Mouse (Mus musculus) neural tube, embryonic 14.5 days (tissue): Measurements from ENCODE around the gene BC005537. TPM values are rescaled to one million over a fixed set of nuclear protein-coding genes. Genes with fewer than 3 reads are reported as not detected.

Experiments
- ATAC-seq: fragments of 200-750 bp; cut with Nextera tagmentation; 2 replicates; pipeline ENCODE4 v1.8.0; 2017; ENCODE audit warnings: low read depth, mild to moderate bottlenecking, moderate TSS enrichment, moderate library complexity
- H3K27ac ChIP-seq: fragments of 300-500 bp; sonication (generic); 2 replicates; pipeline ENCODE4 v1.5.1; 2014; ENCODE audit warnings: low read depth, mild to moderate bottlenecking, control low read depth, low read length, moderate library complexity, mixed read lengths
- H3K27me3 ChIP-seq: fragments of 300-500 bp; sonication (generic); 2 replicates; pipeline ENCODE4 v1.6.1; 2014; ENCODE audit warnings: low read length; ENCODE audit not compliant: control insufficient read depth, insufficient read depth
- H3K36me3 ChIP-seq: fragments of 300-500 bp; sonication (generic); 2 replicates; pipeline ENCODE4 v1.6.1; 2014; ENCODE audit warnings: low read length, mixed read lengths; ENCODE audit not compliant: control insufficient read depth, insufficient read depth
- H3K4me1 ChIP-seq: fragments of 300-500 bp; sonication (generic); 2 replicates; pipeline ENCODE4 v1.6.1; 2014; ENCODE audit warnings: low read length; ENCODE audit not compliant: control insufficient read depth, insufficient read depth
- H3K4me2 ChIP-seq: fragments of 300-500 bp; sonication (generic); 2 replicates; pipeline ENCODE4 v1.6.1; 2014; ENCODE audit warnings: mild to moderate bottlenecking, low read depth, low read length, control low read depth
- H3K4me3 ChIP-seq: fragments of 300-500 bp; sonication (generic); 2 replicates; pipeline ENCODE4 v1.5.1; 2014; ENCODE audit warnings: low read depth, low read length, control low read depth, mixed read lengths
- H3K9ac ChIP-seq: fragments of 300-500 bp; sonication (generic); replicated peaks from 2 replicates; pipeline ENCODE4 v1.6.1; 2014; ENCODE audit warnings: low read depth, mild to moderate bottlenecking, control low read depth, low read length, mixed read lengths
- H3K9me3 ChIP-seq: fragments of 300-500 bp; sonication (generic); 2 replicates; pipeline ENCODE4 v1.6.1; 2016; ENCODE audit warnings: low read length; ENCODE audit not compliant: control insufficient read depth
- WGBS: fragments of 180-500 bp; shearing (Covaris S2); extraction: QIAGEN DNeasy Blood & Tissue Kit; methylation state at CpG from one replicate; pipeline ENCODE4 v1.1.7; 2014; 5-methylcytosine and 5-hydroxymethylcytosine counted together
- polyA plus RNA-seq: library from polyadenylated mRNA; unstranded; fragments of >200 nt; fragmentation: Nextera tagmentation; extraction: Ambion mirVana; gene quantifications from 2 replicates; pipeline ENCODE4 v1.2.1, GENCODE M21; 2014

Gene BC005537
- polyA plus RNA-seq, 1 experiment from 2014 or later, result 51.9 TPM

DNA sequence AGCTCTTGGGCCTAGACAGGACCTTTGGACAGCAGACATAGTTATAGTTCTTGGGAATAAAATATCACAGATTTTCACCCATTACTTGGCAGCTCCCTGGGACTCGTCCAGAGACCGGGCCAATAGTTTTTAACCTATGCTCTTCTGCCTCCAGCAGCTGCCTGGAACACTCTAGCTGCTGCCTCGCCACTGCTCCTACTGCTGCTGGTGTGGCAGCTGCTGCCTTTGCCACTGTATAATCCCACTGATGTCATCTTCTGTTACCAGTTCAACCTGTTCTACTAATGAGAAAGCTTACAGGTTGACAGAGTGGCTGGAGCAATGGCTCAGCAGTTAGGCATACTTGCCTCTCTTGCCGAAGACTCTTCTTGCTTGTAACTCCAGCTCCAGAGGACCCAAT, 47.9 kb downstream of the BC005537 start:
- H3K9ac ChIP-seq, result no peak overlapping the region
- no peak overlapping the region for H3K4me2 ChIP-seq
- H3K36me3 ChIP-seq, result no peaks in the 10 kb centered on the region
- H3K27ac ChIP-seq, result no peak overlapping the region
- H3K4me3 ChIP-seq, result no peak overlapping the region
- H3K9me3 ChIP-seq, result no peaks in the 10 kb centered on the region
- H3K27me3 ChIP-seq, result no peaks in the 10 kb centered on the region
- no peaks in the 10 kb centered on the region for H3K4me1 ChIP-seq
- WGBS, result 86% methylated on average over 4 of the region's 4 CpGs
- no peak for ATAC-seq

DNA sequence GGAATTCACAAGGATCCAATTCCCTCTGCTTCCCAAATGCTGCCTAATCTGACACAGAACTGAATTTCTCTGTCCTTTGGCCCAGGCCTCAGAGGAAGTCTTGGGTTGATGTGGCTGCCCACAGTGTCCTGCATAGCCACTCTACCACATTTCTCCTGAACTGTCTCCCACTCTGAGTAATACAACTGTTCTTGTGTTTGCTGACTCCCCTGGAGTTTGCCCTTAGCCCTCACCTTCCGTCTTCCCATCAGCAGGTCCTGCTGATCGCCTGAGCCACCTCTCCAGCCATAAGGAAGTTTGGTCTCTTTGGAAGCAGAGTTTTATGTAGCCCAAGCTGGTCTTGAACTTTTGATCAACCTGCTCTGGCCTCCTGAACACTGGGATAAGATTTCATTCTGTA, 50.5 kb downstream of the BC005537 start:
- H3K4me3 ChIP-seq, result no peak overlapping the region
- no peak for ATAC-seq
- 90% methylated on average over 2 of the region's 2 CpGs for WGBS
- no peak overlapping the region for H3K9ac ChIP-seq
- no peaks in the 10 kb centered on the region for H3K4me1 ChIP-seq
- no peak overlapping the region for H3K27ac ChIP-seq
- no peaks in the 10 kb centered on the region for H3K9me3 ChIP-seq
- no peaks in the 10 kb centered on the region for H3K27me3 ChIP-seq
- H3K36me3 ChIP-seq, result no peaks in the 10 kb centered on the region
- H3K4me2 ChIP-seq, result no peak overlapping the region

DNA sequence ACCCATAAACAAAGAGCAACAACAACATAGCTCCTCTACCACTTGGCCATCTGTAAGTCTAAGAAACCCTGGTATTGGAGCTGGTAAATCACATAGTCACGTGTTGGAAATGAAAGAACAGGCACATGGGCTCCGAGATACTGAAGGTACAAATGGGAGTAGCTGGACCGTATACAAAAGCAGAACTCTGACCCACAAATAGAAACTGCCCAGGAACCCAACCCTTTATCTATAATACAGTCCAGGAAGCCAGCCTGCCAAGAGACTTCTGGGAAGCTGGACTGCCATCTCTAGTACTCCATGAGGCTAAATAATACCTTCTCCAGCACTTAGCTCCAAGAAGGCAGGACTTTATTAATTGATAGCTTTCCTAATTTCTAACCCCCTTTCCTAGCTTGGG, 51.1 kb downstream of the BC005537 start:
- Histone ChIP-seq H3K9ac (no peak overlapping the region), H3K4me3 (no peak overlapping the region), H3K4me2 (no peak overlapping the region), H3K4me1 (no peaks in the 10 kb centered on the region), H3K9me3 (no peaks in the 10 kb centered on the region), H3K27ac (no peak overlapping the region), H3K27me3 (no peaks in the 10 kb centered on the region), H3K36me3 (no peaks in the 10 kb centered on the region)
- ATAC-seq, result no peak
- 91% methylated on average over 3 of the region's 3 CpGs for WGBS

DNA sequence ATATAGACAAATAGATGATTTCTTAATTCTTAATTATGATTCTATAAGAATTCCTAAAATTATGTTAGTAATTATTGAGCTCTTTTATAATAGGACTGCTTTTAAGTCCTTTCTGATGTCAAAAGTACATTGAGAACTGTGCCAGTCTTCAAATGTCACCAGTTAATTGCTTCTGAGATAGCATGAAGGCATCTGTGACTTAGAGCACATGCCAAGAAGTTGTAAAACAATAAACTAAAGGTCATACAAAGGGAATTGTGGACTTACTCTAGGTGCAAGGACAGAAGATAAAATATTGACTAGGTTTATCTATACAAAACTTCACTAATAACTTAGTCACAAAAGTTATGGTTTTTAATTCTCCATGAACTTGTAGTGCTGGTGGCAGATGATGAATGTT, 57.7 kb downstream of the BC005537 start:
- H3K9me3 ChIP-seq, result no peaks in the 10 kb centered on the region
- H3K9ac ChIP-seq, result no peak overlapping the region
- no peaks in the 10 kb centered on the region for H3K36me3 ChIP-seq
- H3K27me3 ChIP-seq, result no peaks in the 10 kb centered on the region
- no peak overlapping the region for H3K4me2 ChIP-seq
- H3K4me3 ChIP-seq, result no peak overlapping the region
- no peak overlapping the region for H3K27ac ChIP-seq
- H3K4me1 ChIP-seq, result no peaks in the 10 kb centered on the region
- no peak for ATAC-seq

DNA sequence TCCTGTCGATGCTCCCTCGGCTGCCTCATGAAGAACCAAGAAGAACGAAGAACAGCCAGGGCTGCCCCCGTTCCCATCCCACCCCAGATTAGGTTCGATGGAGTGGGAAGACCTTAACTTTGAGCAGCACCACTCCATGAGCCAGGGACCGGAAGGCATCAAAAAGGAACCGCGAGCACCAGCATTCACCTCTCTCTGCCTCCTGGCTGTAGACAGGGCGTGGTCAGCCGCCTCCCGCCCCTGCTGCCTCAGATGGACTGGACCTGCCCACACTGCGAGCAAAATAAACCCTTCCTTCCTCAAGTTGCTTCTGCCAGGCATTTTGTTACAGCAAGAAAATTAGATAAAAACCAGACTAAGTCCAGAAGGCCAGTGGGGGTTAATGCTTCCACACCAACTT, 59.6 kb downstream of the BC005537 start:
- Histone ChIP-seq H3K36me3 (no peaks in the 10 kb centered on the region), H3K27me3 (no peaks in the 10 kb centered on the region), H3K9ac (no peak overlapping the region), H3K4me3 (no peak overlapping the region), H3K27ac (no peak overlapping the region), H3K4me2 (no peak overlapping the region), H3K4me1 (no peaks in the 10 kb centered on the region), H3K9me3 (no peaks in the 10 kb centered on the region)
- ATAC-seq, result no peak
- 66% methylated on average over 12 of the region's 12 CpGs for WGBS

DNA sequence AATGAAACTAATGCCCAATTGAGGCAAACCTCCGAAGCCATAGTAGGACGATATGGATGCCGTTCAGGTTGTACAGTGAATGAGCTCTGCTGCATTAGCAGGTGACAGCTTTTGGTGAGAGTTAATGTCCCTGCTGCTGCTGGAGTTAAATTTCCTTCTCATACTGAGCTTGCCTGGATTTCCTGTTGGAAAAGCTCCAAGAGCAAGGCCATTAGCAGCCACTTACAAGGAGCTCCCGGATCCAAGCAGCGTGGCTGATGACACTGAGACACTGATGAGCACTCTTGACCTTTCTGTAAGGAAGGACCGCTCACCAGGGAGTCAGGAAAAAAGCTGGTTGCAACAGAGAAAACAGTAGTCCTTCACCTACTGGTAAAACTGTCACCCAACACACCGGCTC, 60.6 kb downstream of the BC005537 start:
- Histone ChIP-seq H3K4me3 (no peak overlapping the region), H3K36me3 (no peaks in the 10 kb centered on the region), H3K27ac (no peak overlapping the region), H3K9me3 (no peaks in the 10 kb centered on the region), H3K4me2 (no peak overlapping the region), H3K9ac (no peak overlapping the region), H3K27me3 (no peaks in the 10 kb centered on the region), H3K4me1 (no peaks in the 10 kb centered on the region)
- no peak for ATAC-seq
- WGBS, result 80% methylated on average over 7 of the region's 7 CpGs

DNA sequence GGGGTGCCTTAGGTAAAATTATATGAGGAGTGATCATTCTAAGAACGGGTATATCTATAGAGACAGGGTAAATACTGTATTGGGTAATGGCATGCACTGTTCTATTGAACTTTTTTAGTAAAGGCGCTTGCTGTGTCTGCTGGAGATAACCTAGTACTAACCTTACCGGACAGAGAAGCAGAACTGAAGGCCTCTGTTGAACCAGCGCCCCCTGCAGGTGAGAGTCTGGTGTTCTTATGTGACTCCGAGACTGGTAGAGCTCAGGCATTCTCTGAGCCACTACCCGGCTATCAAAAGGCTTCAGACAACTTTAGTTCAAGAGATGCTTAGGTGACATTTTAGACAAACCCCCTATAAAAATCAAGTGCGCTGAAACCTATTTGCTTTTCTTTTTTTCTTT, 61.1 kb downstream of the BC005537 start:
- no peaks in the 10 kb centered on the region for H3K36me3 ChIP-seq
- 67% methylated on average over 7 of the region's 7 CpGs for WGBS
- H3K9ac ChIP-seq, result no peak overlapping the region
- no peaks in the 10 kb centered on the region for H3K4me1 ChIP-seq
- no peak for ATAC-seq
- H3K27ac ChIP-seq, result no peak overlapping the region
- H3K27me3 ChIP-seq, result no peaks in the 10 kb centered on the region
- H3K9me3 ChIP-seq, result no peaks in the 10 kb centered on the region
- no peak overlapping the region for H3K4me3 ChIP-seq
- H3K4me2 ChIP-seq, result no peak overlapping the region

Other genes with a start within 250 kb of the BC005537 start
- gene Ripor2, start 219.5 kb upstream of the BC005537 start, polyA plus RNA-seq, result 28.1 and 28.6 TPM in 2 replicates
- gene Armh2, start 60.4 kb upstream of the BC005537 start, polyA plus RNA-seq, result not detected in 2 replicates
- 9.9 and 16.5 TPM in 2 replicates for gene Gmnn, start 39.7 kb upstream of the BC005537 start, polyA plus RNA-seq
- 47.8 and 51.2 TPM in 2 replicates for gene Acot13, start 29.9 kb downstream of the BC005537 start, polyA plus RNA-seq
- gene Tdp2, start 30.0 kb downstream of the BC005537 start, polyA plus RNA-seq, result 33.9 and 36.0 TPM in 2 replicates
- gene D130043K22Rik, start 43.5 kb downstream of the BC005537 start, polyA plus RNA-seq, result 6.1 and 7.0 TPM in 2 replicates
- gene Aldh5a1, start 136.0 kb downstream of the BC005537 start, polyA plus RNA-seq, result 15.4 and 16.3 TPM in 2 replicates
- gene Gpld1, start 141.5 kb downstream of the BC005537 start, polyA plus RNA-seq, result 2.3 and 3.9 TPM in 2 replicates
- 25.9 and 27.2 TPM in 2 replicates for gene Mrs2, start 218.7 kb downstream of the BC005537 start, polyA plus RNA-seq